Mouse (Mus musculus) right cerebral cortex, postnatal 14 days (tissue): Measurements from ENCODE around the gene Ap5z1.

Experiments
- DNase-seq: peaks from one replicate; pipeline ENCODE4 v3.0.0; 2022

Gene Ap5z1

GRCm38 (mm10) chr5:142477346-142477745, 13.6 kb downstream of the Ap5z1 start:
- DNase-seq = peak; percentile 41

GRCm38 (mm10) chr5:142477866-142478615, 14.3 kb downstream of the Ap5z1 start:
- DNase-seq = no peak

- DNase-seq = peak; percentile 92
Measured at GRCm38 (mm10) chr5:142478829-142479435, 15.2 kb downstream of the Ap5z1 start.

GRCm38 (mm10) chr5:142482512-142482911, 18.8 kb downstream of the Ap5z1 start:
- no peak for DNase-seq

GRCm38 (mm10) chr5:142483581-142483980, 19.8 kb downstream of the Ap5z1 start:
- DNase-seq = no peak

GRCm38 (mm10) chr5:142486654-142487053, 22.9 kb downstream of the Ap5z1 start:
- DNase-seq = no peak

- DNase-seq = no peak
Measured at GRCm38 (mm10) chr5:142489955-142490707, 26.4 kb downstream of the Ap5z1 start.

GRCm38 (mm10) chr5:142493307-142493706, 29.6 kb downstream of the Ap5z1 start:
- DNase-seq = no peak

GRCm38 (mm10) chr5:142495321-142496096, 31.8 kb downstream of the Ap5z1 start:
- no peak for DNase-seq

- DNase-seq = peak; percentile 47
Measured at GRCm38 (mm10) chr5:142498964-142499363, 35.2 kb downstream of the Ap5z1 start.

- no peak for DNase-seq
Measured at GRCm38 (mm10) chr5:142500918-142501317, 37.2 kb downstream of the Ap5z1 start.

- peak; percentile 68 for DNase-seq
Measured at GRCm38 (mm10) chr5:142502414-142502813, 38.7 kb downstream of the Ap5z1 start.

- DNase-seq = no peak
Measured at GRCm38 (mm10) chr5:142504175-142504574, 40.4 kb downstream of the Ap5z1 start.

GRCm38 (mm10) chr5:142505695-142506423, 42.1 kb downstream of the Ap5z1 start:
- DNase-seq = no peak

GRCm38 (mm10) chr5:142509141-142510060, 45.7 kb downstream of the Ap5z1 start:
- no peak for DNase-seq

- DNase-seq = no peak
Measured at GRCm38 (mm10) chr5:142510061-142510414, 46.3 kb downstream of the Ap5z1 start.

GRCm38 (mm10) chr5:142512112-142512511, 48.4 kb downstream of the Ap5z1 start:
- no peak for DNase-seq

- no peak for DNase-seq
Measured at GRCm38 (mm10) chr5:142518973-142519372, 55.2 kb downstream of the Ap5z1 start.

- DNase-seq = no peak
Measured at GRCm38 (mm10) chr5:142520360-142520759, 56.6 kb downstream of the Ap5z1 start.

- no peak for DNase-seq
Measured at GRCm38 (mm10) chr5:142521195-142521866, 57.6 kb downstream of the Ap5z1 start.
